Mouse (Mus musculus) limb, embryonic 14.5 days (tissue): ENCODE measurements at regions not wholly inside any gene's neighbourhood (a gene's known extent, or its start where the extent isn't known, plus 50 kb on each side); places are given as distances from the start of the nearest gene placed in this dataset.

Experiments used
- ATAC-seq: fragments of 200-750 bp; cut with Nextera tagmentation; 2 replicates; pipeline ENCODE4 v1.8.0; 2017; ENCODE audit warnings: low read depth, moderate number of reproducible peaks, moderate TSS enrichment; ENCODE audit not compliant: low FRiP score
- DNase-seq: peaks from one replicate; pipeline ENCODE4 v3.0.0-alpha.2; 2015; ENCODE audit warnings: low spot score
- H3K27ac ChIP-seq: fragments of 300-500 bp; sonication (generic); replicated peaks from 2 replicates; pipeline ENCODE4 v1.5.1; 2014; ENCODE audit warnings: low read depth, mild to moderate bottlenecking, low read length, moderate library complexity, mixed read lengths
- H3K27me3 ChIP-seq: fragments of 300-500 bp; sonication (generic); 2 replicates; pipeline ENCODE4 v1.6.1; 2014; ENCODE audit warnings: low read length, mixed read lengths; ENCODE audit not compliant: control insufficient read depth, insufficient read depth
- H3K36me3 ChIP-seq: fragments of 300-500 bp; sonication (generic); 2 replicates; pipeline ENCODE4 v1.6.1; 2014; ENCODE audit warnings: mild to moderate bottlenecking, low read length, moderate library complexity, mixed read lengths; ENCODE audit not compliant: control insufficient read depth, insufficient read depth
- H3K4me1 ChIP-seq: fragments of 300-500 bp; sonication (generic); 2 replicates; pipeline ENCODE4 v1.6.1; 2014; ENCODE audit warnings: antibody characterized with exemption, low read length, mixed read lengths; ENCODE audit not compliant: control insufficient read depth, insufficient read depth
- H3K4me2 ChIP-seq: fragments of 300-500 bp; sonication (generic); replicated peaks from 2 replicates; pipeline ENCODE4 v1.6.1; 2014; ENCODE audit warnings: low read depth, mild to moderate bottlenecking, low read length, moderate library complexity; ENCODE audit not compliant: severe bottlenecking
- H3K4me3 ChIP-seq: fragments of 300-500 bp; sonication (generic); replicated peaks from 2 replicates; pipeline ENCODE4 v1.5.1; 2014; ENCODE audit warnings: low read length
- H3K9ac ChIP-seq: fragments of 300-500 bp; sonication (generic); 2 replicates; pipeline ENCODE4 v1.6.1; 2014; ENCODE audit warnings: mild to moderate bottlenecking, low read depth, low read length, moderate library complexity; ENCODE audit not compliant: severe bottlenecking
- H3K9me3 ChIP-seq: fragments of 300-500 bp; sonication (generic); 2 replicates; pipeline ENCODE4 v1.6.1; 2016; ENCODE audit warnings: low read length; ENCODE audit not compliant: control insufficient read depth
- POLR2A ChIP-seq: fragments of 200-500 bp; IDR thresholded peaks from 2 replicates; pipeline ENCODE4 v1.8.0; 2012; ENCODE audit warnings: inconsistent platforms, mild to moderate bottlenecking, moderate library complexity, borderline replicate concordance; ENCODE audit not compliant: insufficient read depth, insufficient read length; ENCODE audit errors: extremely low read depth
- WGBS: fragments of 180-500 bp; shearing (Covaris S2); extraction: QIAGEN DNeasy Blood & Tissue Kit; methylation state at CpG from one replicate; pipeline ENCODE4 v1.1.7; 2014; 5-methylcytosine and 5-hydroxymethylcytosine counted together

DNA sequence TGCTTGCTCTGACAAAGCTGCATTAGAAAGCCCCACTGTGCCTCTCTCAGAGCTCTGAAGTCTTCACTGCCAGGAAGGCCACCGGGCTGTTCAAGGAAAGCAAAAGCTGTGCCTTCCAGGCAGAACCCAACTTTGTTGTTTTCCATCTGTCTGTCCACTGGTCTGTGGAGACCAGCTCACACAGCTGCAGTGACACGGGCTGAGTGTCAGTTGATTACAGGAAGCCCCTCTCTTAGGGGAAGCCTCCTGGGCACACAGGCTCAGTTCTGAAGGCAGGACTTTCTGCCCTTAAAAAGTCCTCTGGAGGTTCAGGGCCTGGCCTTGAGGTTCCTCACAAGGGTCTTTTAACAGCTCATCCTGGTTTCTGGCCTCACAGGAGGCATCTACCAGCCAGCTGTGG, 55.1 kb upstream of the Eps8l3 start:
- H3K9me3 ChIP-seq = no peaks in the 10 kb centered on the region
- DNase-seq (no peak), ATAC-seq (no peak)
- H3K36me3 ChIP-seq = no peaks in the 10 kb centered on the region
- H3K9ac ChIP-seq = no peak overlapping the region
- H3K4me1 ChIP-seq = 0 out of 2 replicates have a peak, but pooled peaks cover 4% of the 10 kb centered on the region
- no peak overlapping the region for H3K27ac ChIP-seq
- 63% methylated on average over 2 of the region's 2 CpGs for WGBS
- TF ChIP-seq POLR2A = no peak
- no peak overlapping the region for H3K4me3 ChIP-seq
- no peak overlapping the region for H3K4me2 ChIP-seq
- no peaks in the 10 kb centered on the region for H3K27me3 ChIP-seq

DNA sequence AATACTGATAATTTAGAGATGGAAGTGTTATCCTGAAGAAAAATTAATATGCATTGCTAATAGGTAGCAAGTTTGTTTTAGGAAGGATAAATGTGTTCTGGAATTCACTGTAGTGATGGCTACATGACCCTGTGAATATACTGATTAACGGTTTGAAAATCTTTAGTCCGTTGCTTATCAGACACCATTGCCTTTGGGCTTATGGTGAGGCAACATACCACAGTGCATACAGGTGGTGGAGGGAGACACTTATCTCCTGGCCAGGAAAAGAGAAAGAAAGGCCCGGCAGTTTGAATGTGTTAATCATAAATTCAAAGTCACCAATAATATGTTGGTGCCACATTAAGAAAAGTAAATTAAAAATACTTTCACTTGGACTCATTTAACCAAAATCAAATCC, 57.4 kb upstream of the Eps8l3 start:
- H3K9ac ChIP-seq = no peak overlapping the region
- no peak for ATAC-seq

DNA sequence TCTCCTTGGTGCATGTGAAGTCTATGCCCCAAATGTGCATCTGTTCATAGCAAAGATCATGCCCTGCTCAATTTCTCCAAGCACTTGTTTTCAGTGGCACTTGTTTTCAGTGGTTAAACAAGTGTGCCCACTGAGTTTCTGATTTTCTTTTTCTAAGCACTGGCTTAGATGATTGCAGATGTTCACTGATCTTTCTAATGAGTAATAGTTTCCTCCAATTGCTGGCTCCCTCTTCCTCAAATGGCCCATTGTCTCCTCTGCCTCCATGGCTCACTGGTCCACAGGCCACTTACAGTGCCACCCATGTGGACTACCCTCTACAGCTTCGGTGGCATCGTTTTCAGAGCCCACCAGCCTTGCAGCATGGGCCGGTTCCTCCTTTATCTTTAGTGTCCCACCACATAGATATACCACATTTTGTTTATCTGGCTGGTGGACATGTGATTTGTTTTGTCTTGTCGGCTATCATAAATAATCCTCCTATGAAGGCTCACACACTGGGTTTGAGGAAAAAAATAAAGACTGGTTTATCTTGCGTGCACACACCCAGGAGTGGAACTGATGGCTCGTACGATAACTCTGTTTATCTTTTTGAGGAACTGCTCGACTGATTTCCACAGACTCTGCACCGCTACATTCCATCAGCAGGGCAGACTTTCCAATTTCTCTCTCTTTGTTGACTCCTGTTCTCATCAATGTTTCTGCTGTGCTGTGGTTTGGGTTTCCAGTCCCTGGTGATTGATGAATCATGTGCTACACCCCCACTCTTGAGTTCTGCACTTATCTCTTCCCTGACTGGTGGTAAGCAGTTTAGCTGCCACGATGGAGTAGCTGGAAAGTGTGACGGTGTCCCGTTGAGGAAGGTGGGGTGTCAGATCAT, 58.2 kb upstream of the Eps8l3 start:
- 72% methylated on average over 12 of the region's 12 CpGs for WGBS
- Histone ChIP-seq H3K9me3 (no peaks in the 10 kb centered on the region), H3K9ac (no peak overlapping the region), H3K27me3 (no peaks in the 10 kb centered on the region), H3K36me3 (no peaks in the 10 kb centered on the region), H3K4me1 (no peaks in the 10 kb centered on the region), H3K4me3 (no peak overlapping the region), H3K4me2 (no peak overlapping the region), H3K27ac (no peak overlapping the region)
- DNase-seq (no peak), ATAC-seq (no peak)
- TF ChIP-seq POLR2A = no peak

More for the DNA sequence above, 57.4 kb upstream of the Eps8l3 start:
- H3K4me2 ChIP-seq = no peak overlapping the region
- no peaks in the 10 kb centered on the region for H3K27me3 ChIP-seq
- H3K4me3 ChIP-seq = no peak overlapping the region
- H3K27ac ChIP-seq = no peak overlapping the region
- no peak for TF ChIP-seq POLR2A
- no peaks in the 10 kb centered on the region for H3K36me3 ChIP-seq
- 72% methylated on average over 3 of the region's 3 CpGs for WGBS
- no peaks in the 10 kb centered on the region for H3K4me1 ChIP-seq
- no peak for DNase-seq
- no peaks in the 10 kb centered on the region for H3K9me3 ChIP-seq

DNA sequence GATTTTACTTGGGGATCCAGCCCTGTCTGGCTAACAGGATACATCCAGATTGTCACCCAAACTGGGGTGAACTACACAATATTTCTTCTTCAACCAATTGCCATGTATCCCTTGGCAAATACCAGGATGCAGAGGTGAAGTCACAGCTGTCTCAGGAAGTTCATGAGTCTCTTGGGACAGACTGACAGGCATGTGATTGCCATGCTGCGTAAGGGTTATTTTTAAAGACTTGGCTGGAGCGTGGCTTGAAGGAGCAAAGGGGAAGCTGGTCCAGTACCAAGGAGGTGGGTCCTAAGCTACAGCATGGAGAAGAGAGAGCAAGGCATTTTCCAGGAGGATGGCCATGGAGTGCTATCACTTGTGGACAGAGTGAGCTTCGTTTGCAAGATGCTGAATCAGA, 55.8 kb upstream of the Csf1 start:
- no peaks in the 10 kb centered on the region for H3K36me3 ChIP-seq
- no peaks in the 10 kb centered on the region for H3K27me3 ChIP-seq
- no peak overlapping the region for H3K27ac ChIP-seq
- DNase-seq (no peak), ATAC-seq (no peak)
- no peak overlapping the region for H3K9ac ChIP-seq
- no peak overlapping the region for H3K4me2 ChIP-seq
- H3K4me3 ChIP-seq = no peak overlapping the region
- no peaks in the 10 kb centered on the region for H3K9me3 ChIP-seq
- WGBS = 79% methylated on average over 3 of the region's 3 CpGs
- TF ChIP-seq POLR2A = no peak
- no peaks in the 10 kb centered on the region for H3K4me1 ChIP-seq

DNA sequence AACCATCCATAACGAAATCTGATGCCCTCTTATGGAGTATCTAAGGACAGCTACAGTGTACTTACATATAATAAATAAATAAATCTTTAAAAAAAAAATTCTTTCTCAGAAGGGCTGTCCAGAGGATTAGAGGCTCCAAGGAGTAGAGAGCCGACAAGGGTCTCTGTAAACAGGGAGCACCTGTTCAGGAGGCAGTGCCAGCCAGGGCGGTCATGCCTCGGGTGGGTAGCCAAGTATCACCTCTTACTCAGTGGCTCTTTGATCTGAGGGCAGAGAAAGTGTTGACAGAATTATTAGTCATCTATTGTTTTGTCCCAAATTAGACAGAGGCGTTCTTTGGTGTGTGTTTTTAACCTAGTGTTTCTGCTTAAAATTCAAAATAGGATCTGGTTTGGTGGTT, 54.0 kb upstream of the Csf1 start:
- Histone ChIP-seq H3K27me3 (no peaks in the 10 kb centered on the region), H3K4me2 (no peak overlapping the region), H3K4me3 (no peak overlapping the region), H3K9me3 (no peaks in the 10 kb centered on the region), H3K4me1 (no peaks in the 10 kb centered on the region), H3K9ac (no peak overlapping the region), H3K27ac (no peak overlapping the region), H3K36me3 (no peaks in the 10 kb centered on the region)
- DNase-seq (no peak), ATAC-seq (no peak)
- WGBS = 54% methylated on average over 5 of the region's 5 CpGs
- no peak for TF ChIP-seq POLR2A
